Mouse (Mus musculus) erythroblast, adult 5-6 weeks (primary cell): ENCODE results near the gene Tpm3. TPM values are rescaled to one million over a fixed set of nuclear protein-coding genes. Genes with fewer than 3 reads are reported as not detected.

ENCODE experiments used
- ATAC-seq: replicated peaks from 2 replicates; pipeline ENCODE4 v1.8.0; 2016; ENCODE audit warnings: moderate number of reproducible peaks, mild to moderate bottlenecking, moderate TSS enrichment, inconsistent platforms; ENCODE audit not compliant: poor library complexity, low FRiP score, severe bottlenecking
- total RNA-seq, 2 experiments: library from RNA; stranded (forward) in 1 of 2; stranded (reverse) in 1 of 2; fragments of 150-400 nt in 1 of 2; fragments of 200-764, 138-1000 nt in 1 of 2; gene quantifications; 2 replicates each; pipeline versions ENCODE4 v1.2.3 to v1.2.4; 2015 to 2017; ENCODE audit warnings: low replicate concordance in 2 of 2

Gene Tpm3
- total RNA-seq, 2 experiments from 2014 or later = 132 to 233 TPM

- no peak for ATAC-seq
Measured at GRCm38 (mm10) chr3:90133331-90133730, 60.9 kb downstream of the Tpm3 start.

GRCm38 (mm10) chr3:90134483-90134882 is 62.0 kb downstream of the Tpm3 start:
- ATAC-seq = no peak

GRCm38 (mm10) chr3:90134993-90135392 is 62.5 kb downstream of the Tpm3 start:
- no peak for ATAC-seq

GRCm38 (mm10) chr3:90136660-90137059 is 64.2 kb downstream of the Tpm3 start:
- no peak for ATAC-seq

- ATAC-seq = no peak
Measured at GRCm38 (mm10) chr3:90137606-90138005, 65.2 kb downstream of the Tpm3 start.

- no peak for ATAC-seq
Measured at GRCm38 (mm10) chr3:90139962-90140361, 67.5 kb downstream of the Tpm3 start.

GRCm38 (mm10) chr3:90145461-90145860 is 73.0 kb downstream of the Tpm3 start:
- ATAC-seq = no peak

- ATAC-seq = no peak
Measured at GRCm38 (mm10) chr3:90146651-90147050, 74.2 kb downstream of the Tpm3 start.

Other genes starting within 250 kb of the Tpm3 start
- gene She, start 241.3 kb upstream of the Tpm3 start, total RNA-seq (2015; ENCODE audit: low replicate concordance) = not detected in 2 replicates
- 0.14 TPM in 1 of 2 replicates, not detected in the other for gene She, start 241.3 kb upstream of the Tpm3 start, total RNA-seq (2017; ENCODE audit: low replicate concordance)
- 9.4 and 10.0 TPM in 2 replicates for gene Il6ra, start 159.5 kb upstream of the Tpm3 start, total RNA-seq (2015; ENCODE audit: low replicate concordance)
- 3.0 and 3.1 TPM in 2 replicates for gene Il6ra, start 159.5 kb upstream of the Tpm3 start, total RNA-seq (2017; ENCODE audit: low replicate concordance)
- 0.96 and 6.7 TPM in 2 replicates for gene Atp8b2, start 109.1 kb upstream of the Tpm3 start, total RNA-seq (2015; ENCODE audit: low replicate concordance)
- gene Atp8b2, start 109.1 kb upstream of the Tpm3 start, total RNA-seq (2017; ENCODE audit: low replicate concordance) = 2.1 and 7.8 TPM in 2 replicates
- 118 and 129 TPM in 2 replicates for gene Hax1, start 73.9 kb upstream of the Tpm3 start, total RNA-seq (2015; ENCODE audit: low replicate concordance)
- 48.2 and 60.8 TPM in 2 replicates for gene Hax1, start 73.9 kb upstream of the Tpm3 start, total RNA-seq (2017; ENCODE audit: low replicate concordance)
- 10.4 and 15.0 TPM in 2 replicates for gene 4933434E20Rik, start 21.0 kb upstream of the Tpm3 start, total RNA-seq (2015; ENCODE audit: low replicate concordance)
- gene 4933434E20Rik, start 21.0 kb upstream of the Tpm3 start, total RNA-seq (2017; ENCODE audit: low replicate concordance) = 16.3 and 17.6 TPM in 2 replicates
- 124 and 134 TPM in 2 replicates for gene Ubap2l, start 20.0 kb upstream of the Tpm3 start, total RNA-seq (2015; ENCODE audit: low replicate concordance)
- gene Ubap2l, start 20.0 kb upstream of the Tpm3 start, total RNA-seq (2017; ENCODE audit: low replicate concordance) = 106 and 129 TPM in 2 replicates
- gene Nup210l, start 31.5 kb downstream of the Tpm3 start, total RNA-seq (2015; ENCODE audit: low replicate concordance) = 0.58 TPM in 1 of 2 replicates, not detected in the other
- 0.09 and 0.14 TPM in 2 replicates for gene Nup210l, start 31.5 kb downstream of the Tpm3 start, total RNA-seq (2017; ENCODE audit: low replicate concordance)
- 686 and 1,022 TPM in 2 replicates for gene Rps27, start 141.0 kb downstream of the Tpm3 start, total RNA-seq (2015; ENCODE audit: low replicate concordance)
- 662 and 738 TPM in 2 replicates for gene Rps27, start 141.0 kb downstream of the Tpm3 start, total RNA-seq (2017; ENCODE audit: low replicate concordance)
- gene Rab13, start 141.0 kb downstream of the Tpm3 start, total RNA-seq (2015; ENCODE audit: low replicate concordance) = 0.77 and 1.5 TPM in 2 replicates
- 0.84 TPM in 1 of 2 replicates, not detected in the other for gene Rab13, start 141.0 kb downstream of the Tpm3 start, total RNA-seq (2017; ENCODE audit: low replicate concordance)
- gene Jtb, start 158.9 kb downstream of the Tpm3 start, total RNA-seq (2015; ENCODE audit: low replicate concordance) = 23.8 and 26.5 TPM in 2 replicates
- gene Jtb, start 158.9 kb downstream of the Tpm3 start, total RNA-seq (2017; ENCODE audit: low replicate concordance) = 7.3 and 8.9 TPM in 2 replicates
- gene Creb3l4, start 170.9 kb downstream of the Tpm3 start, total RNA-seq (2015; ENCODE audit: low replicate concordance) = not detected in 2 replicates
- not detected in 2 replicates for gene Creb3l4, start 170.9 kb downstream of the Tpm3 start, total RNA-seq (2017; ENCODE audit: low replicate concordance)
- 2.5 and 10.6 TPM in 2 replicates for gene Slc39a1, start 175.5 kb downstream of the Tpm3 start, total RNA-seq (2015; ENCODE audit: low replicate concordance)
- 8.7 and 9.5 TPM in 2 replicates for gene Slc39a1, start 175.5 kb downstream of the Tpm3 start, total RNA-seq (2017; ENCODE audit: low replicate concordance)
- gene Crtc2, start 181.5 kb downstream of the Tpm3 start, total RNA-seq (2015; ENCODE audit: low replicate concordance) = 14.2 and 17.5 TPM in 2 replicates
- 2.4 and 4.4 TPM in 2 replicates for gene Crtc2, start 181.5 kb downstream of the Tpm3 start, total RNA-seq (2017; ENCODE audit: low replicate concordance)
- gene Dennd4b, start 192.5 kb downstream of the Tpm3 start, total RNA-seq (2015; ENCODE audit: low replicate concordance) = 2.9 and 18.4 TPM in 2 replicates
- 4.5 and 6.1 TPM in 2 replicates for gene Dennd4b, start 192.5 kb downstream of the Tpm3 start, total RNA-seq (2017; ENCODE audit: low replicate concordance)
- gene Gatad2b, start 220.5 kb downstream of the Tpm3 start, total RNA-seq (2015; ENCODE audit: low replicate concordance) = 51.0 and 65.5 TPM in 2 replicates
- 41.8 and 47.2 TPM in 2 replicates for gene Gatad2b, start 220.5 kb downstream of the Tpm3 start, total RNA-seq (2017; ENCODE audit: low replicate concordance)